19 mouse cellular contexts compared by ENCODE assay signal in the genomic region with DNA sequence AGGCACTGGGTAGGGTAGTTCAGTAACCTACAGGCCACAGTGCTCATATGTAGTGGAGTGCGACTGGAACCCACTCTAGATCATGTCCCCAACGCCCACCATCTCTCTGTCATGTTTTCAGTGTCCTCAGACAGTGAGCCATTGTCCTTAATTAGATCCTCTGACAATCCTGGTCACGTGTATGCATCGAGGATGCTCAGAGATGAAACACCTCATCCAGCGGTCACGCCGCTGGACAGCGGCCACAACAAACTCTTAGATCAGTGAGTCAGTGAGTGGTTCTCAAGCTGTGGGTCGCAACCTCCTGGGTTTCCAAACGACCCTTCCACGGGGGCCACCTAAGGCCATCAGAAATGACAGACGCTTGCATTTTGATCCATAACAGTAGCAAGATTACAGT.
A peak's percentile ranks its signal among the peaks of the same experiment; 100 is the strongest.
DNase-seq lines count a peak whose midpoint lies in the region; ATAC-seq and TF ChIP-seq lines count a peak whose summit lies in the region.
"Had no signal": no experiment of that assay in that cellular context is flagged by ENCODE, and none has a peak within 500 bp of the region (broad histone marks: within the 10 kb centered on the region; RNA-seq: fewer than 3 reads in every experiment).

No protein-coding gene starts in this region.

- in situ Hi-C loops in CH12.LX (cut with MboI; ENCODE audit: low pct_ligation_motif_present, low pct_unique_long_range_greater_than_20kb, low sequenced_read_pairs), result no loop called here

- no peaks in the 10 kb centered on the region for H3K9me3 ChIP-seq in hindbrain, embryonic 13.5 days
- no peaks in the 10 kb centered on the region for H3K9me3 ChIP-seq in hindbrain, embryonic 14.5 days (ENCODE audit: control insufficient read depth, low read length)
- H3K9me3 ChIP-seq in midbrain, embryonic 16.5 days (replicated peaks; ENCODE audit: control insufficient read depth, low read length, poor library complexity, severe bottlenecking), result no peaks in the 10 kb centered on the region
- H3K9me3 ChIP-seq in midbrain, embryonic 14.5 days (ENCODE audit: control insufficient read depth, low read length), result no peaks in the 10 kb centered on the region
- no peaks in the 10 kb centered on the region for H3K9me3 ChIP-seq in CH12.LX (replicated peaks; ENCODE audit: low read length)
- H3K9me3 ChIP-seq in limb, embryonic 13.5 days, result no peaks in the 10 kb centered on the region
- H3K9me3 ChIP-seq: embryonic facial prominence, embryonic 12.5 days; heart, embryonic 15.5 days; liver, embryonic 13.5 days; neural tube, embryonic 15.5 days had no signal

- peaks cover 61% of the 10 kb centered on the region for H3K4me1 ChIP-seq in hindbrain, embryonic 13.5 days (replicated peaks)
- peaks cover 28% of the 10 kb centered on the region for H3K4me1 ChIP-seq in hindbrain, embryonic 14.5 days (replicated peaks; ENCODE audit: control insufficient read depth, insufficient read depth, low read length)
- H3K4me1 ChIP-seq in midbrain, embryonic 16.5 days (ENCODE audit: control insufficient read depth, insufficient read depth, low read length), result peaks cover 13% of the 10 kb centered on the region
- peaks cover 24% of the 10 kb centered on the region for H3K4me1 ChIP-seq in midbrain, embryonic 14.5 days (ENCODE audit: control insufficient read depth, insufficient read depth, low read length)
- H3K4me1 ChIP-seq in CH12.LX (ENCODE audit: control insufficient read depth in 1 of 2, insufficient read depth in 2 of 2), result peaks cover 76 to 95% of the 10 kb centered on the region in 2 experiments
- H3K4me1 ChIP-seq in limb, embryonic 13.5 days, result peaks cover 73% of the 10 kb centered on the region
- peaks cover 66% of the 10 kb centered on the region for H3K4me1 ChIP-seq in cerebellum, adult 2 months (ENCODE audit: control insufficient read depth, insufficient read depth, low read length)

- no peak for DNase-seq in hindbrain, embryonic 14.5 days (ENCODE audit: low spot score)
- DNase-seq in midbrain, embryonic 14.5 days, result no peak
- no peak for DNase-seq in CH12.LX (ENCODE audit: extremely low read depth)
- DNase-seq in cerebellum, adult 2 months, result no peak
- DNase-seq: kidney, adult 18-20 months; kidney, postnatal 4 days; liver, embryonic 13.5 days; lung, adult 2 months; spleen, adult 18-20 months; thymus, postnatal 36 days had no signal

- H3K79me2 ChIP-seq in CH12.LX (replicated peaks; ENCODE audit: control insufficient read depth, extremely low read depth, insufficient read depth, poor library complexity, severe bottlenecking), result no peaks in the 10 kb centered on the region

- no peak for TF ChIP-seq RAD21 in CH12.LX (IDR thresholded peaks at IDR 0.05; ENCODE audit: low read depth, low read length)

- TF ChIP-seq CTCF in CH12.LX (conservative IDR thresholded peaks at IDR 0.05 in 1 of 2, IDR thresholded peaks at IDR 0.05 in 1 of 2; ENCODE audit: low read depth in 2 of 2, low read length in 2 of 2), result no peak
- no peak for TF ChIP-seq CTCF in cerebellum, adult 2 months (IDR thresholded peaks at IDR 0.05; ENCODE audit: borderline replicate concordance, insufficient read depth, low read depth, low read length)

- TF ChIP-seq POLR2A in CH12.LX (IDR thresholded peaks at IDR 0.05; ENCODE audit: low read depth, low read length), result no peak
- no peak for TF ChIP-seq POLR2A in cerebellum, adult 2 months (IDR thresholded peaks at IDR 0.05; ENCODE audit: borderline replicate concordance, insufficient read depth, low read length)

- dilution Hi-C loops in CH12.LX (cut with MboI; ENCODE audit: extremely low pct_ligation_motif_present, extremely low pct_unique_long_range_greater_than_20kb, low sequenced_read_pairs), result loop anchor here (10.0 kb wide), 1 partner anchor 50 kb away; no protein-coding TSS in a partner anchor

- no peak for TF ChIP-seq EP300 in CH12.LX (IDR thresholded peaks at IDR 0.05; ENCODE audit: low read length)

- H3K4me3 ChIP-seq in hindbrain, embryonic 13.5 days, result no peak overlapping the region
- no peak overlapping the region for H3K4me3 ChIP-seq in hindbrain, embryonic 14.5 days (replicated peaks; ENCODE audit: low read length)
- H3K4me3 ChIP-seq in midbrain, embryonic 16.5 days (ENCODE audit: low read depth, low read length), result no peak overlapping the region
- no peak overlapping the region for H3K4me3 ChIP-seq in midbrain, embryonic 14.5 days (replicated peaks; ENCODE audit: low read depth, low read length)
- H3K4me3 ChIP-seq in CH12.LX (replicated peaks in 1 of 3; ENCODE audit: low read depth in 2 of 3, low read length in 2 of 3, poor library complexity in 1 of 3), result no peak overlapping the region
- no peak overlapping the region for H3K4me3 ChIP-seq in limb, embryonic 13.5 days
- H3K4me3 ChIP-seq in cerebellum, adult 2 months (replicated peaks; ENCODE audit: insufficient read depth, low read depth, low read length), result no peak overlapping the region
- H3K4me3 ChIP-seq: embryonic facial prominence, embryonic 12.5 days; heart, embryonic 15.5 days; liver, embryonic 13.5 days; neural tube, embryonic 15.5 days had no signal

- no peaks in the 10 kb centered on the region for H3K27me3 ChIP-seq in hindbrain, embryonic 13.5 days
- no peaks in the 10 kb centered on the region for H3K27me3 ChIP-seq in hindbrain, embryonic 14.5 days (ENCODE audit: control insufficient read depth, insufficient read depth, low read length)
- H3K27me3 ChIP-seq in midbrain, embryonic 16.5 days (ENCODE audit: control insufficient read depth, insufficient read depth, low read depth, low read length), result no peaks in the 10 kb centered on the region
- H3K27me3 ChIP-seq in midbrain, embryonic 14.5 days (ENCODE audit: control insufficient read depth, insufficient read depth, low read length), result no peaks in the 10 kb centered on the region
- no peaks in the 10 kb centered on the region for H3K27me3 ChIP-seq in CH12.LX (replicated peaks)
- no peaks in the 10 kb centered on the region for H3K27me3 ChIP-seq in limb, embryonic 13.5 days
- no peaks in the 10 kb centered on the region for H3K27me3 ChIP-seq in cerebellum, adult 2 months (ENCODE audit: control insufficient read depth, insufficient read depth, low read length)
- H3K27me3 ChIP-seq: embryonic facial prominence, embryonic 12.5 days; liver, embryonic 13.5 days; neural tube, embryonic 15.5 days had no signal

- WGBS in hindbrain, embryonic 13.5 days, result 70% methylated on average over 12 of the region's 12 CpGs
- 70% methylated on average over 12 of the region's 12 CpGs for WGBS in hindbrain, embryonic 14.5 days
- 63% methylated on average over 12 of the region's 12 CpGs for WGBS in midbrain, embryonic 16.5 days
- WGBS in midbrain, embryonic 14.5 days, result 73% methylated on average over 12 of the region's 12 CpGs
- 81% methylated on average over 12 of the region's 12 CpGs for WGBS in limb, embryonic 13.5 days
- 73% methylated on average over 12 of the region's 12 CpGs for WGBS in cerebellum, adult 2 months

- no peak for ATAC-seq in hindbrain, embryonic 13.5 days (ENCODE audit: low FRiP score)
- ATAC-seq in hindbrain, embryonic 14.5 days (ENCODE audit: low FRiP score), result no peak
- no peak for ATAC-seq in midbrain, embryonic 16.5 days
- ATAC-seq in midbrain, embryonic 14.5 days (ENCODE audit: low FRiP score, low TSS enrichment), result no peak
- no peak for ATAC-seq in limb, embryonic 13.5 days (ENCODE audit: low FRiP score, low read depth)
- no peak for ATAC-seq in erythroblast, adult 5-6 weeks (replicated peaks; ENCODE audit: low FRiP score, poor library complexity, severe bottlenecking)
- ATAC-seq: forebrain, embryonic 14.5 days; inflammation-experienced regulatory T-cells, adult 6 months had no signal

- H3K27ac ChIP-seq in hindbrain, embryonic 13.5 days, result 0 out of 2 replicates have a peak overlapping the region, but pooled peaks have one; percentile 8
- H3K27ac ChIP-seq in hindbrain, embryonic 14.5 days, result no peak overlapping the region
- H3K27ac ChIP-seq in midbrain, embryonic 16.5 days (ENCODE audit: low read length), result 0 out of 2 replicates have a peak overlapping the region, but pooled peaks have one; percentile 40
- H3K27ac ChIP-seq in midbrain, embryonic 14.5 days (replicated peaks; ENCODE audit: low read depth, low read length), result no peak overlapping the region
- H3K27ac ChIP-seq in CH12.LX (ENCODE audit: insufficient read depth, low read depth), result peak overlapping the region; percentile 99
- peak overlapping the region; percentile 6; the same call in 1 of the 2 replicates for H3K27ac ChIP-seq in limb, embryonic 13.5 days
- no peak overlapping the region for H3K27ac ChIP-seq in cerebellum, adult 2 months (ENCODE audit: insufficient read depth, low read length)
- H3K27ac ChIP-seq: embryonic facial prominence, embryonic 12.5 days; heart, embryonic 15.5 days; liver, embryonic 13.5 days had no signal

- H3K4me2 ChIP-seq in hindbrain, embryonic 13.5 days, result no peak overlapping the region
- no peak overlapping the region for H3K4me2 ChIP-seq in hindbrain, embryonic 14.5 days (replicated peaks)
- H3K4me2 ChIP-seq in midbrain, embryonic 16.5 days (ENCODE audit: low read length), result no peak overlapping the region
- no peak overlapping the region for H3K4me2 ChIP-seq in midbrain, embryonic 14.5 days (ENCODE audit: low read length)
- H3K4me2 ChIP-seq in CH12.LX (ENCODE audit: insufficient read depth, low read depth, poor library complexity, severe bottlenecking), result peak overlapping the region; percentile 57
- H3K4me2 ChIP-seq in limb, embryonic 13.5 days (replicated peaks), result no peak overlapping the region
- H3K4me2 ChIP-seq: embryonic facial prominence, embryonic 12.5 days; heart, embryonic 15.5 days; liver, embryonic 13.5 days; neural tube, embryonic 15.5 days had no signal

- H3K9ac ChIP-seq in hindbrain, embryonic 13.5 days, result no peak overlapping the region
- H3K9ac ChIP-seq in hindbrain, embryonic 14.5 days, result no peak overlapping the region
- no peak overlapping the region for H3K9ac ChIP-seq in midbrain, embryonic 16.5 days (ENCODE audit: low read depth, low read length)
- no peak overlapping the region for H3K9ac ChIP-seq in midbrain, embryonic 14.5 days (replicated peaks; ENCODE audit: low read length)
- peak overlapping the region; percentile 42 for H3K9ac ChIP-seq in CH12.LX (ENCODE audit: insufficient read depth, low read depth)
- H3K9ac ChIP-seq in limb, embryonic 13.5 days, result no peak overlapping the region
- H3K9ac ChIP-seq: heart, embryonic 15.5 days; liver, embryonic 13.5 days; neural tube, embryonic 15.5 days had no signal

- no peaks in the 10 kb centered on the region for H3K36me3 ChIP-seq in hindbrain, embryonic 13.5 days
- no peaks in the 10 kb centered on the region for H3K36me3 ChIP-seq in hindbrain, embryonic 14.5 days (replicated peaks; ENCODE audit: control insufficient read depth, insufficient read depth)
- H3K36me3 ChIP-seq in midbrain, embryonic 16.5 days (ENCODE audit: control insufficient read depth, insufficient read depth, low read length), result no peaks in the 10 kb centered on the region
- no peaks in the 10 kb centered on the region for H3K36me3 ChIP-seq in midbrain, embryonic 14.5 days (ENCODE audit: control insufficient read depth, insufficient read depth, low read length)
- no peaks in the 10 kb centered on the region for H3K36me3 ChIP-seq in CH12.LX (replicated peaks in 1 of 2; ENCODE audit: control insufficient read depth in 1 of 2, insufficient read depth in 1 of 2, low read length in 1 of 2)
- H3K36me3 ChIP-seq in limb, embryonic 13.5 days, result no peaks in the 10 kb centered on the region
- H3K36me3 ChIP-seq: embryonic facial prominence, embryonic 12.5 days; heart, embryonic 15.5 days; liver, embryonic 13.5 days; neural tube, embryonic 15.5 days had no signal

TF ChIP-seq in CH12.LX, 34 proteins besides CTCF, POLR2A, EP300 and RAD21 (continues in another document):
- no peak for TF ChIP-seq USF2 (conservative IDR thresholded peaks at IDR 0.05; ENCODE audit: low read depth, low read length)

Comparison
In these comparisons a context has a peak if more than half of its experiments do, and no peak if none do; other contexts are left out.
1. H3K27ac ChIP-seq: peak in hindbrain, embryonic 13.5 days (single experiment), midbrain, embryonic 16.5 days (single experiment), CH12.LX (single experiment) and limb, embryonic 13.5 days (single experiment); none in hindbrain, embryonic 14.5 days (single experiment), midbrain, embryonic 14.5 days (single experiment) and cerebellum, adult 2 months (single experiment).